Mouse (Mus musculus): ENCODE measurements around the gene Rbak. TPM values are rescaled to one million over a fixed set of nuclear protein-coding genes. Genes with fewer than 3 reads are reported as not detected.
"Not testable (repeated sequence)": the region's sequence is repeated elsewhere in the genome, so short reads cannot be mapped to it uniquely, and the experiment has no call there.

Rbak gene
- polyA plus RNA-seq, 1 experiment from 2014 or later: 6.6 TPM

- WGBS: 86% methylated on average over 4 of the region's 4 CpGs
- H3K4me2 ChIP-seq (ENCODE audit: low read length): no peak overlapping the region
- TF ChIP-seq CTCF (IDR thresholded peaks at IDR 0.05; ENCODE audit: low read depth): no peak
- H3K36me3 ChIP-seq (ENCODE audit: insufficient read depth, low read length): no peaks in the 10 kb centered on the region
- H3K4me3 ChIP-seq (replicated peaks; ENCODE audit: low read depth, low read length): no peak overlapping the region
- H3K27ac ChIP-seq: no peak overlapping the region
- H3K27me3 ChIP-seq (ENCODE audit: insufficient read depth, low read length): no peaks in the 10 kb centered on the region
- no peak for ATAC-seq (replicated peaks; ENCODE audit: low FRiP score, low read depth)
- no peak overlapping the region for H3K9ac ChIP-seq (ENCODE audit: low read depth, low read length)
- no peak for DNase-seq (ENCODE audit: low spot score)
- no peaks in the 10 kb centered on the region for H3K4me1 ChIP-seq (replicated peaks; ENCODE audit: insufficient read depth, low read length)
- no peaks in the 10 kb centered on the region for H3K9me3 ChIP-seq (replicated peaks; ENCODE audit: low read length)
Measured at GRCm38 (mm10) chr5:143196506-143196905, 15.9 kb upstream of the Rbak start.

DNA sequence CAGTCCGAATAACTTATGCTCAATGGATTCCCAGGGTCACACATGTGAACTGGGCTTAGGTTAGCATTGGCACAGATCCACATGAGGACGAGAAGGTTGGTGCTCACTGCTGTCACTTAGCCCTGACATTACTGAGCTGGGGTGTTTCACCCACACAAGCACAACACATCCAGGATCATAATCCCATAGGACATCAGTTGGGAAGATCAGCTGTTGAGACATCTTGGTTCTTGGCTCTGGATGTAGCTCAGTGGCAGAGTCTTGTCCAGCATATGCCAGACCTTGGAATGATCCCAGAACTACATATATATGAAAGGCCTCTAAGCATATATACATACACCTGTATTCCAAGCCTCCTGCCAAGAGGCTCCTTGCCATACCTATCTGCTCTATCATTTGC, 14.6 kb upstream of the Rbak start:
- H3K4me3 ChIP-seq (replicated peaks; ENCODE audit: low read depth, low read length): no peak overlapping the region
- no peaks in the 10 kb centered on the region for H3K27me3 ChIP-seq (ENCODE audit: insufficient read depth, low read length)
- no peak overlapping the region for H3K9ac ChIP-seq (ENCODE audit: low read depth, low read length)
- ATAC-seq (replicated peaks; ENCODE audit: low FRiP score, low read depth) (no peak), DNase-seq (ENCODE audit: low spot score) (no peak)
- no peaks in the 10 kb centered on the region for H3K4me1 ChIP-seq (replicated peaks; ENCODE audit: insufficient read depth, low read length)
- no peaks in the 10 kb centered on the region for H3K36me3 ChIP-seq (ENCODE audit: insufficient read depth, low read length)
- no peak overlapping the region for H3K27ac ChIP-seq
- no peak for TF ChIP-seq CTCF (IDR thresholded peaks at IDR 0.05; ENCODE audit: low read depth)
- H3K9me3 ChIP-seq (replicated peaks; ENCODE audit: low read length): no peaks in the 10 kb centered on the region
- no peak overlapping the region for H3K4me2 ChIP-seq (ENCODE audit: low read length)
- 59% methylated on average over 2 of the region's 2 CpGs for WGBS

DNA sequence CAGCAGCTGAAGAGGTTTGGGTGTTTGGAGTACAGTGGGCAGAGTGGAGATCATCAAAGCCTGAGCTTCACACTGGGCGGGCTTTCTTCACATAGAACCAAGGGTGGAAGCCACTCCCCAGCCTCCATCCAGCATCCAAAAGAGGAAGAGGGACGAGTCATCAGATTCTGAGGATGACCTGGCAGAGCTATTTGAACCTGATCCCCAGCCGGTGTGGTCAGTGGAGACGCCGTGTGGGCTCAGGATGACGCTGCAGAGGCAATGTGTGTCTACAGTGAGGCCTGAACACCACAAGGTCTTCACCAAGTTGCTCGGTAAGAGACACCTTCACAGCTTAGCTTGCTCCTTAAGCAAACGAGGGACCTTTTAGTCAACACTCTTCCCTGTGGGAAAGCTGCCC, 14.2 kb upstream of the Rbak start:
- DNase-seq (ENCODE audit: low spot score); ATAC-seq (replicated peaks; ENCODE audit: low FRiP score, low read depth); H3K4me3 ChIP-seq (replicated peaks; ENCODE audit: low read depth, low read length); H3K9ac ChIP-seq (ENCODE audit: low read depth, low read length); H3K27ac ChIP-seq; H3K9me3 ChIP-seq (replicated peaks; ENCODE audit: low read length); H3K4me2 ChIP-seq (ENCODE audit: low read length); H3K4me1 ChIP-seq (replicated peaks; ENCODE audit: insufficient read depth, low read length); H3K27me3 ChIP-seq (ENCODE audit: insufficient read depth, low read length); H3K36me3 ChIP-seq (ENCODE audit: insufficient read depth, low read length): not testable (repeated sequence)
- 61% methylated on average over 8 of the region's 8 CpGs for WGBS

- no peak overlapping the region for H3K4me3 ChIP-seq (replicated peaks; ENCODE audit: low read depth, low read length)
- no peak overlapping the region for H3K27ac ChIP-seq
- TF ChIP-seq CTCF (IDR thresholded peaks at IDR 0.05; ENCODE audit: low read depth): no peak
- ATAC-seq (replicated peaks; ENCODE audit: low FRiP score, low read depth): no peak
- no peaks in the 10 kb centered on the region for H3K27me3 ChIP-seq (ENCODE audit: insufficient read depth, low read length)
- DNase-seq (ENCODE audit: low spot score): no peak
- no peaks in the 10 kb centered on the region for H3K9me3 ChIP-seq (replicated peaks; ENCODE audit: low read length)
- WGBS: 89% methylated on average over 8 of the region's 8 CpGs
- no peak overlapping the region for H3K9ac ChIP-seq (ENCODE audit: low read depth, low read length)
- H3K36me3 ChIP-seq (ENCODE audit: insufficient read depth, low read length): no peaks in the 10 kb centered on the region
- H3K4me1 ChIP-seq (replicated peaks; ENCODE audit: insufficient read depth, low read length): no peaks in the 10 kb centered on the region
- no peak overlapping the region for H3K4me2 ChIP-seq (ENCODE audit: low read length)
Measured at GRCm38 (mm10) chr5:143192806-143193205, 12.2 kb upstream of the Rbak start.

GRCm38 (mm10) chr5:143188014-143188413, 7.4 kb upstream of the Rbak start:
- not testable (repeated sequence) for DNase-seq (ENCODE audit: low spot score); ATAC-seq (replicated peaks; ENCODE audit: low FRiP score, low read depth); H3K27ac ChIP-seq; H3K36me3 ChIP-seq (ENCODE audit: insufficient read depth, low read length); H3K9me3 ChIP-seq (replicated peaks; ENCODE audit: low read length); H3K4me3 ChIP-seq (replicated peaks; ENCODE audit: low read depth, low read length); H3K4me2 ChIP-seq (ENCODE audit: low read length); H3K9ac ChIP-seq (ENCODE audit: low read depth, low read length); H3K27me3 ChIP-seq (ENCODE audit: insufficient read depth, low read length); H3K4me1 ChIP-seq (replicated peaks; ENCODE audit: insufficient read depth, low read length)
- WGBS: no CpG with 5 or more reads among the region's 1 CpGs

- Histone ChIP-seq H3K9me3 (replicated peaks; ENCODE audit: low read length) (no peaks in the 10 kb centered on the region), H3K27me3 (ENCODE audit: insufficient read depth, low read length) (no peaks in the 10 kb centered on the region), H3K4me2 (ENCODE audit: low read length) (peak overlapping the region; percentile 81), H3K9ac (ENCODE audit: low read depth, low read length) (no peak overlapping the region), H3K36me3 (ENCODE audit: insufficient read depth, low read length) (peaks cover 33% of the 10 kb centered on the region), H3K4me3 (replicated peaks; ENCODE audit: low read depth, low read length) (no peak overlapping the region), H3K4me1 (replicated peaks; ENCODE audit: insufficient read depth, low read length) (no peaks in the 10 kb centered on the region), H3K27ac (no peak overlapping the region)
- peak; percentile 79 for TF ChIP-seq CTCF (IDR thresholded peaks at IDR 0.05; ENCODE audit: low read depth)
- WGBS: 30% methylated on average over 6 of the region's 6 CpGs
- ATAC-seq (replicated peaks; ENCODE audit: low FRiP score, low read depth): no peak
- DNase-seq (ENCODE audit: low spot score): peak; percentile 67
Measured at GRCm38 (mm10) chr5:143179179-143179578, 1.4 kb downstream of the Rbak start.

- H3K27ac ChIP-seq: no peak overlapping the region
- peak; percentile 26; the same call in 1 of the 2 replicates for TF ChIP-seq CTCF (IDR thresholded peaks at IDR 0.05; ENCODE audit: low read depth)
- no peak for DNase-seq (ENCODE audit: low spot score)
- no peak for ATAC-seq (replicated peaks; ENCODE audit: low FRiP score, low read depth)
- H3K4me2 ChIP-seq (ENCODE audit: low read length): no peak overlapping the region
- no peak overlapping the region for H3K9ac ChIP-seq (ENCODE audit: low read depth, low read length)
- H3K27me3 ChIP-seq (ENCODE audit: insufficient read depth, low read length): no peaks in the 10 kb centered on the region
- peaks cover 48% of the 10 kb centered on the region for H3K36me3 ChIP-seq (ENCODE audit: insufficient read depth, low read length)
- no peaks in the 10 kb centered on the region for H3K4me1 ChIP-seq (replicated peaks; ENCODE audit: insufficient read depth, low read length)
- H3K4me3 ChIP-seq (replicated peaks; ENCODE audit: low read depth, low read length): no peak overlapping the region
- 92% methylated on average over 3 of the region's 3 CpGs for WGBS
- H3K9me3 ChIP-seq (replicated peaks; ENCODE audit: low read length): no peaks in the 10 kb centered on the region
Measured at GRCm38 (mm10) chr5:143177541-143178200, 2.9 kb downstream of the Rbak start.
